Mouse (Mus musculus) macrophage (primary cell): ENCODE results near the gene Ska2. TPM values are rescaled to one million over a fixed set of nuclear protein-coding genes. Genes with fewer than 3 reads are reported as not detected.

ENCODE experiments used
- H3K27ac ChIP-seq: fragments of 350-480 bp; formaldehyde crosslinking; 2 replicates; pipeline ENCODE4 v1.9.0; 2021
- H3K36me3 ChIP-seq: fragments of 350-480 bp; formaldehyde crosslinking; 2 replicates; pipeline ENCODE4 v1.9.0; 2021; ENCODE audit errors: inconsistent target
- H3K4me3 ChIP-seq: fragments of 350-480 bp; formaldehyde crosslinking; 2 replicates; pipeline ENCODE4 v1.9.0; 2021; ENCODE audit errors: inconsistent target
- H3K79me2 ChIP-seq: fragments of 350-480 bp; formaldehyde crosslinking; 2 replicates; pipeline ENCODE4 v1.9.0; 2021; ENCODE audit errors: inconsistent target
- WGBS: methylation state at CpG from one replicate; pipeline ENCODE4 v1.1.7; 2026; ENCODE audit warnings: inconsistent platforms; ENCODE audit not compliant: missing documents; 5-methylcytosine and 5-hydroxymethylcytosine counted together
- polyA plus RNA-seq: library from polyadenylated mRNA; stranded (reverse); fragments of 250-400 nt; gene quantifications from 3 replicates; pipeline ENCODE4 v1.2.4, GENCODE M21; 2018; ENCODE audit warnings: inconsistent platforms
- total RNA-seq, 78 experiments: library from RNA; depleted of rRNA; stranded (reverse); fragments of 250-400 nt; gene quantifications; 1 replicate in 9 of 78; 2 replicates in 24 of 78; 3 replicates in 43 of 78; 4 replicates in 2 of 78; pipeline ENCODE4 v1.2.4; 2018; ENCODE audit warnings: inconsistent platforms in 56 of 78

Gene Ska2
- total RNA-seq (2018; cell fraction: chromatin; rRNA removed): 10 to 100 TPM in 1 of 26 experiments, 1 to 10 TPM in 17, under 1 TPM in 6, not detected in 2; 0.37 to 16.2 (median 3.0) TPM
- total RNA-seq (2018; cell fraction: cytosol; rRNA removed): 1 to 10 TPM in 25 of 26 experiments, under 1 TPM in 1; 0.91 to 5.1 (median 3.6) TPM
- total RNA-seq (2018; cell fraction: nucleus; rRNA removed): 10 to 100 TPM in 1 of 26 experiments, 1 to 10 TPM in 21, under 1 TPM in 4; 0.58 to 12.4 (median 2.1) TPM
- polyA plus RNA-seq: 2.1 to 6.6 TPM (median 6.6 TPM) in 3 replicates

DNA sequence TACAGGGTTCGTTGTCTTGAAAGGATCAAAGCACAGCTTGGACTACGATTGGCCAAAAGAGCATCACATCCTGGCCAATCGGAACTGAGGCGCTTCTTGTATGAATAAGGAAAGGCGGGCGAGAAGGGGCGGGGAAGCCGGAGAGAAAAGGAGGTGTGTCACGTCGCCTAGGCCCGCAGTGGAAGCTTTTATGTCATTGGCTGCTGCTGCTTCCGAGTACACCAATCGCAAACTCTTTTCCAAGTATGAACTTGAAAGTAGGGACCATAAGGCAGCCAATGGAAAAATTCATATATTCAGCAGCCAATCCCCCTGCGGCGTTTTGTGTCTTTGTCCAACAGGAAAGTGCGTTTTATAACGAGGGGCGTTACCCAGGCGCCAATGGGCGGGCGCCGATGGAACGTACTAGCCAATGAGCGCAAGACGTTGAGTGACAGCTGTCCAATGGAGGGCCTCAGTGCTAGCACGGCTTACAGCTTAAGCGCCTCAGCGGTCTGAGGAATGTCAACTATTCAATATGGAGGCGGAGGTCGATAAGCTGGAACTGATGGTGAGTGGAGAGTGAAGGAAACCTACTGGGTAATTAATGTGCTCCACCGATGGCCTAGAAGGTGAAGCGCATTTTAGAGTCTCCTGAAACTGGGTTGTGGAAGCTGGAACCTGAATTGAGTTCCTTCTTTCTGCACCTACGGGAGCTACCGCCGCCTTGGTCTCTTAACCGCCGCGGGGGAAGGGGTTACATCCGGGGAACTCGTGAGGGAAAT lies at the start of gene Ska2:
Gene Ska2 (plus strand): TSS at position 480 of the 764 bp plus-strand sequence.
- under 1% methylated on average over 32 of the region's 40 CpGs for WGBS
- no peaks in the 10 kb centered on the region for H3K36me3 ChIP-seq
- peaks cover 71% of the 10 kb centered on the region for H3K79me2 ChIP-seq
- H3K27ac ChIP-seq: peak within 1 kb of the TSS; percentile 82
- H3K4me3 ChIP-seq: peak within 1 kb of the TSS; percentile 96

DNA sequence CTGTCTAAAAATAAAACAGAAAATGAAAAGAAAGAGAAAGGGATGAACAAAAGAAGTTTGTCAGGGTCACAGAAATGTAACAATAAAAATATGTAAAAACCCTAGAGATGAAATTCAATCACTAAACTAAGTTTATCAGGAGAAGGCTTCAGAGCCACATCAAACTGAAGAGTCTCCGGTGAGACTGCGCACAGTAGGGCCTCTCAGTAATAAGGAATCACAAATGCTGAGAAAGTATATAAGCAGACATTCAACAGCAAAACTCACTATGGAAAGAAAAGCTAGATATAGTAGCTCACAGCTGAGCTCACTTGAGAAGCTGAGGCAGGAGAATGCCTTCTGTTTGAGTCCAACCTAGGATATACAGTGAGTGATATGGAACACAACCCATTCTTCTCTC lies 48.6 kb upstream of the Ska2 start:
- Histone ChIP-seq H3K36me3 (peaks cover 57% of the 10 kb centered on the region), H3K4me3 (no peak overlapping the region), H3K27ac (no peak overlapping the region), H3K79me2 (no peaks in the 10 kb centered on the region)
- 84% methylated on average over 2 of the region's 2 CpGs for WGBS

DNA sequence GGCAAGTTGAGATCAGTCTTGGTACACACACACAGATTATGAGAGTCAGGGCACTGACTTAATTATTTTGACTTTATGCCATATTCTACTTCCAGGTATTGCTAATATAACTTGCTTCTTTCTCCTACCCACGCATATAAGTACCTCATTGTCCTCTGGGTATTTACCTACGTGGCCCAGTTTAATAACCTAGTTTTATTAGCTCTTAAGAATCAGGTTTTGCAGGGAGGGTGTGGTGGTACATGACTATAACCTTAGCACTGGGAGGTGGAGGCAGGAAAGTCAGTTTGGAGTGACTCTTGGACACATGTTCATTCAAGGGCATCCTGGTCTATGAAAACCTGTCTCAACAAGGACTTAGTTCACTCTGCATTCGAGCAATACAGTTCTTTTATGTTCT lies 46.9 kb upstream of the Ska2 start:
- Histone ChIP-seq H3K27ac (no peak overlapping the region), H3K36me3 (peaks cover 43% of the 10 kb centered on the region; the same call in 1 of the 2 replicates), H3K79me2 (no peaks in the 10 kb centered on the region; the same call in 1 of the 2 replicates), H3K4me3 (no peak overlapping the region)
- WGBS: 89% methylated on average over 3 of the region's 3 CpGs

DNA sequence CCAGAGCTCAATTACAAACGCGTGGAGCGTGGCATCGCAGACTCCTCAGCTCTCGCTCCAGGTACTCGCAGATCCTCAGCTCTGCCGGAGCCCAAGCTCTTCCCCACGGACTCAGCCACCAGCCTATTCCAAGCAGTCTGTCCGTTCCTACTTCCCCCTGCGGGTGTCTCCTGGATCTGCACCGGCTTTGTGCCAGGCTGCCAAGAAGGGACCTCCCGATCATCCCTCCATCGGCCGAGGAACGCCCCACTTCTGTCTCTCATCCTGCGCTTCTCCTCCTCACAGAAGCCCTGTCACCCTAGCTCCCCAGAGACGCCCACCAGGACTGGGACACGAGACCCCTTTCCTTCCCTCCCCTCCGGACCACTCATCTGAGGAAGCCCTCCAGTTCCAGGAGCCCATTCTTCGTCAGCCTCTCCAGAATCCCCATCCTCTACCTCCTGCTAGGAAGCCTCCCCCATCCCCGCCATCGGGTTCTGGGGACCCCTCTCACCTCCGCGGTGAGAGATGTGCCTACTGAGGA lies 35.6 kb upstream of the Ska2 start:
- peaks cover 9% of the 10 kb centered on the region; the same call in 1 of the 2 replicates for H3K79me2 ChIP-seq
- WGBS: 7% methylated on average over 24 of the region's 24 CpGs
- H3K36me3 ChIP-seq: peaks cover 8% of the 10 kb centered on the region; the same call in 1 of the 2 replicates
- H3K4me3 ChIP-seq: peak overlapping the region; percentile 85
- H3K27ac ChIP-seq: peak overlapping the region; percentile 31; the same call in 1 of the 2 replicates

DNA sequence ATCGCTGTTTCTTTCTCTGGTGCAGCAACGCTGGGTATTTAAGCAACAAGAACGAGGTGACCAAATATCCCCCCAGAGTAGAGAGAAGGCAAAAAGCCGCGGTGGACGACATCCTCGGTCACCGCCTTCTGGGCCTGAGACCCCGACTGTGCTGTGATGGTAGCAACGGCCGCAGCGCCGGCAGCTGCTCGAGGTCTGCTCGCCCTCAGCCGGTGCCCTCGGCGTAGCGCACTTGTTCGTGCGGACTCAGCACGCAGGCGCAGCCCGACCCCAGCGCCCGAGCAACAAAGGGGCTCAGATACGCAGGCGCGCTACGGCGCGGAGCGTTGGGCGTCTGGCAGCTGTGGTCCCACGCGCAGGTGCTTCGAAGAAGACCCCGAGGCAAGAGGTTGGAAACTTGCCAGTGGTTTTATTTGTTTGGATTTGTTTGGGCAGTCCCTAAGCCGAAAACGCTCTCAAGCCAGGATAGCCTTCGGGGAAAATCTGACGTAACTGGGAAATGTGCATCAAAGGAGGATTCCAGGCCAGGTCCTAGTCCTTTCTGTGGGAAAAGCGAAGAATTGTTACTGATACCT lies 35.1 kb upstream of the Ska2 start, which contains the start of gene Gdpd1:
Gene Gdpd1 (minus strand): TSS at position 197 of the 575 bp plus-strand sequence.
- Histone ChIP-seq H3K36me3 (peaks cover 8% of the 10 kb centered on the region; the same call in 1 of the 2 replicates), H3K27ac (peak within 1 kb of the TSS; percentile 31; the same call in 1 of the 2 replicates), H3K79me2 (peaks cover 10% of the 10 kb centered on the region; the same call in 1 of the 2 replicates), H3K4me3 (peak within 1 kb of the TSS; percentile 85)
- 3% methylated on average over 43 of the region's 43 CpGs for WGBS

DNA sequence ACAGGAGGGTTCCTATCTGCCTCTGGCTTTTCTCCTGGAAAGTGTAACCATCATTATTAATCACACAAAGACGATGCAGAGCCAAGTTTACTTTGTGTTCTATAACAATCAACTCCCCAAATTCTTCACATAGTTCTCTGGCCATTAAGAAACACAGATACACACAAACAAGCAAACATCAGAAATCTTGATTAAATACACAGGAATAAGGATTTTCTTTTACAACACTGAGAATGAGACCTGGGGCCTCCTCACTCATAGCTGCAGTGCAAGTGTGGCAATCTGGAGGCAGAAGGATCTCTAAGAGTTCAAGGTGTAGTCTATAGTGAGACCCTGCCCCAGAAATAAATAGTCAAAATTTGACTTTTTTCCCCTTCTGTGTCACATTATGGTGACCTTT lies 25.3 kb upstream of the Ska2 start:
- Histone ChIP-seq H3K36me3 (peaks cover 37% of the 10 kb centered on the region), H3K79me2 (peaks cover 75% of the 10 kb centered on the region), H3K4me3 (no peak overlapping the region), H3K27ac (no peak overlapping the region)
- WGBS: 100% methylated on average over 1 of the region's 1 CpGs

DNA sequence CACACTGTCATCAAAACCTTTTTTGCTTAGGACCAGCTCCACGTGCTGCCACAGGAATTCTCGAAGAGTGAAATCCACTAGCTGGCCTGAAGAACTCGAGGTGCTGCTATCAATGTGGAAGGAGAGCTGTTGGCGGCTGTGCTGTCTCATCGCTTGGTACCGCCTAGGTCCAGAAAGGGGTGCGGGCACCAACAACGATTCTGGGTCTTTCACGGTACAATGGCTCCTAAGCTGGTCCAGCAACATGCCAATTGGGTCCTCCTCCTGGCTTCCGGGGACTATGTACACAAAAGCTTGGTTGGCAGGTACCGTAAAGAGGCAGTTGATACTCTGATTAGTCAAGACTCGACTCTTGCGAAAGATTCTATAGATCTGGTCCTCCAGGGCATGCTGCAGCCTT lies 23.6 kb upstream of the Ska2 start:
- whole genome bisulfite sequencing: 78% methylated on average over 13 of the region's 13 CpGs
- H3K36me3 ChIP-seq: peaks cover 22% of the 10 kb centered on the region

DNA sequence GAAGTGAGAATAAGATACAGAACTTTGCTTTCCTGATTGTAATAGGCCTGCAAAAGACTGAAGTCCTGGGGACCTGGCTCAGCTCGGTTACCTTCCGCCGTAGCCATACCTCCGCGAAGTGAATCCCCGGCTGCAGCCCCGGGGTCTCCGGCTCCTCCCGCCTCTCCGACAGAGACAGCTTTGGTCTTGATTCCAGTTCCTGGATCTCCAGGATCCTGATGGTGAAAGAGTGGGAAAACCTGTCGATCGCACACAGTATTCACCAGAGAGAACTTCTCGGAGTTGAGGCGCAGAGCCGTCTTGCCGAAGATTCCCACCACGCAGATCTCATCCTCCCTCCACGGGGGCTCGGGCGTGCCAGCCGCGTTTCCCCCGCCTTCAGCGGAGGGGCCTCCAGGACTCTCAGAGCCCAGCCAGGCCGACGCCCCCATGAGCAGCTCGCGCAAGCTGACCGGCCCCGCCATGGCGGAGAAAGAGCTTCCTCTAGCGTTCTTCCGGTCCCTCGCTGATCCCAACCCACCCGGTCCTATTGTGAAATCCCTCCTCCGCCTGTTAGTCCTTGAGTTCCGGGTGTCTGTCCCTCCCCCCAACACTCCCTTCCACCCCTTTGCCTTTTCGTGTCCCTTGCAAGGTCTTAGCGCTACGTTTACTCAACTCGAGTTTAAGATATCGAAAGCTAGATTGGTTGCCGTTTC lies 22.6 kb upstream of the Ska2 start, which contains the start of gene Smg8:
Gene Smg8 (minus strand): TSS at position 485 of the 695 bp plus-strand sequence.
- Histone ChIP-seq H3K27ac (peak within 1 kb of the TSS; percentile 57), H3K36me3 (peaks cover 12% of the 10 kb centered on the region), H3K4me3 (peak within 1 kb of the TSS; percentile 100), H3K79me2 (peaks cover 51% of the 10 kb centered on the region)
- WGBS: under 1% methylated on average over 43 of the region's 43 CpGs

More for the DNA sequence above, 23.6 kb upstream of the Ska2 start:
- peaks cover 61% of the 10 kb centered on the region for H3K79me2 ChIP-seq
- no peak overlapping the region for H3K27ac ChIP-seq
- peak overlapping the region; percentile 100 for H3K4me3 ChIP-seq

DNA sequence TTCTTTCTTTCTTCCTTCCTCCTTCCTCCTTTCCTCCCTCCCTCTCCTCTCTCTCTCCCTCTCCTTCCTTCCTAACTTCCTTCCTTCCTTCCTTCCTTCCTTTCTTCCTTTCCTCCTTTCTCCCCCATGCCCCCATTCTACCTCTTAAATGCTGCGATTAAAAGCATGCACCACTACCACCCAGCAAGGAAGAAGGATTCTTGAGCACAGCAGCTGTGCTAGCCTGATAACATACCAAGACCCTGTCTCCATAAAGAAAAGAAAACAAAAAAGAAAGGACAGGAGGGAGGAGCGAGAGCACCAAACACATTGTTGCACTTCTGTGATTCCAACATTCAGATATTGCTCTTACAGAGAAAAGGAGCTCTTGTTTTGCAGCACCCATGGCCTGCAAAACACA lies 21.9 kb upstream of the Ska2 start:
- WGBS: 44% methylated on average over 2 of the region's 2 CpGs
- Histone ChIP-seq H3K27ac (peak overlapping the region; percentile 57), H3K79me2 (peaks cover 44% of the 10 kb centered on the region), H3K4me3 (peak overlapping the region; percentile 100), H3K36me3 (peaks cover 5% of the 10 kb centered on the region)

DNA sequence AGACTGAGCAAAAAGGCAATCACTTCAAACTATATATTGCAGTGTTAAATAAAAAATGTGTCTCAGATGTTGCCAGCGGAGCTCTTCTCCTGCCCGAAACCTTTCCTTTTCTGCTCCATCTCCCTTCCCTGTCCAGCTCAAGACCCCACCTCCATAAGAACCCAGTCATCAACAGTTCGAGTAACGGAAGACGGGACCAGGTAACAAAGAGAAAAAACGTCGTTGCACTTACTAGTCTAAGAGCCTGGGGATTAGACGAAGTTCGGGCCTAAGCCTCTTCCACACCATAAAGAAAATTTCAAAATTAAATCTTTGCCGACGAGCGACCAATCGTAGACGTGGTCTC lies 652 bp upstream of the Ska2 start, which contains the start of gene Prr11:
Gene Prr11 (minus strand): TSS at position 300 of the 346 bp plus-strand sequence.
- Histone ChIP-seq H3K79me2 (peaks cover 65% of the 10 kb centered on the region), H3K36me3 (no peaks in the 10 kb centered on the region), H3K4me3 (peak within 1 kb of the TSS; percentile 96), H3K27ac (peak within 1 kb of the TSS; percentile 82)
- 1% methylated on average over 14 of the region's 14 CpGs for WGBS

DNA sequence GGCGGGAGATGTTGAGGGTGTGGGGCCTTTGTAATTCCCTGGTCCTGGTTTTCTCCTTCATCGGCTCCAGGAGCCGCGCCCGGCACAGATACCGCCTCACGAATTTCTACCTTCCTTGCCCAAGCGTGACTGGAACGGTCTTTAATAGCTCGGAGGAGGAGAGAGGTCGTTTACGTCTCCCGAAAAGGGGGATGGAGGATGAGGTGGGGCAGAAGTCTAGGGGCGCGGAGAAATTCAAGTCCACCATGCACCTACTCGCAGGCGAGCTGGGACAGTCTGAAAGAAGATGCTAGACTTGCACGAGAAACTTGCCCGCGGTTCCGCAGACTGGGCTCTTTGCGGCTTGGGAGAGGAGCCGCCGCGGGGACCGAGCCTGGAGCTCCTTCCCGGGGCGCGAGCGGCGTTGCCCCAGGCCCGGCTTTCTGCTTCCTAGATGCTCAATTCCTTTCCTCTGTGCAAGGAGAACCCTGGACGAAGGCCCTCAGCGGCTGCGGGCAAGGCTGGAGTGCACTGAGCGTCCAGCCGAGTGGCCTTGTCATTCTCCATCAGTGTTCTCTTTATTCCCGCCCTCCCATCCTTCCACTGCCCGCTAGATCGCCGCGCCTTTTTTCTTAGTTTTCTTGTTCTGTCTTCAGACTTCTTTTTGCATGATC lies 611 bp downstream of the Ska2 start:
- H3K4me3 ChIP-seq: peak overlapping the region; percentile 96
- under 1% methylated on average over 41 of the region's 42 CpGs for WGBS
- no peaks in the 10 kb centered on the region for H3K36me3 ChIP-seq
- peaks cover 78% of the 10 kb centered on the region for H3K79me2 ChIP-seq
- H3K27ac ChIP-seq: peak overlapping the region; percentile 82

DNA sequence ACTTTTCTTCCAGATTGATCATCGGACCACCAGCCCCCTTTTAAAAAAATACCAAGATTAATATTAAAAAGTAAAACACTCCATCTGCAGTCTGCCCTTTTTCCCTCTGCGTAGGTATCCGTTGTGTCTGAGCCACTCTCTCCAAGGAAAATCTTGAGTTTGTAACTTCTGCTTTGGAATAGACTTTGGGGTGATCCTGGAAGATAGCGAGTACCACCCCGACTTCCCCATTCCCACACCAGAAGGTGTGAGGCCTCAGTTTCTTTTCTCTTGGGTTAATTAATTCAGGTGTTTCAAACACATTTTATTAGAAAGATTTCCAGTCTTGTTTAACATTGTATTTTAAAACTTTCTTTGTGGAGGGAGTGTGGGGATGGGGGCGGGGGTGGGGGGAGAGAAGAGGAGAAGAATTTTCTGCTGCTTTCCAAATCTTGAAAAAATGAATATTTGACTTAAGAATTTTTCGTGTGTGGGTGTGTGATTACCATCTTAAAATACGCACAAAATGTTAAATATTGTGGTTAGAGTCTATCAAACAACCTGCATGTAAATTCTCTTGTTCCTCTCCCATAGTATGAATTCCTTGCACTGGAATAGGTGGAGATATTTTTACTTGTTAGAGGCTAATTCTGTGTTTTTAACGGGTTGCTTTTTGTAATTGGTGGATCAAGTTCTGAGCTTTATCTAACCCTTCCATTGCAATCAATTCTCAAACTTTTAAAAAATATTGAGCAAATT lies 1.3 kb downstream of the Ska2 start:
- H3K36me3 ChIP-seq: no peaks in the 10 kb centered on the region
- H3K27ac ChIP-seq: peak overlapping the region; percentile 82
- WGBS: 13% methylated on average over 9 of the region's 9 CpGs
- peaks cover 85% of the 10 kb centered on the region for H3K79me2 ChIP-seq
- peak overlapping the region; percentile 96 for H3K4me3 ChIP-seq

DNA sequence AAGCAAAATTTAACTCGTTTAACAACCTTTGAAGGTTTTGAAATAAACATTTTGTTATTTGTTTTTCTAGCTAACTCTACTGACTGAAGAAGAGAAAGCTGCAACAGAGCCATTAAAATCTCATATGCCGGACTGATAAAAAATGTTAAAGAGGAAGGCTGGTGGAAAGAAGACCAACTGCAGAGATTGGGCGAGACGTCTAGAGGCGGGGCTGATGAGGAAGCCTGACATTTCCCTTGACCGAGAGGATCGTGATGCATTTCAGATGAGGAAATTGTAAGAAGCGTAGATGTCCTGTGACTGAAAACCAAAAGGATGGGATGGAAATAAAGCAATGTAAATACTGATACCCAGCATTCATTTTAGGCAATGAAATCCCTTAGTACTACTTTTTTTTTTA lies 12.8 kb downstream of the Ska2 start:
- H3K4me3 ChIP-seq: no peak overlapping the region
- 85% methylated on average over 8 of the region's 8 CpGs for WGBS

More for the DNA sequence above, 12.8 kb downstream of the Ska2 start:
- Histone ChIP-seq H3K36me3 (no peaks in the 10 kb centered on the region), H3K79me2 (no peaks in the 10 kb centered on the region), H3K27ac (no peak overlapping the region)
